Mouse (Mus musculus) myocyte (in vitro differentiated cells): ENCODE measurements around the gene Nsf. TPM values are rescaled to one million over a fixed set of nuclear protein-coding genes. Genes with fewer than 3 reads are reported as not detected.

Experiments
- H3K27me3 ChIP-seq: one replicate; pipeline ENCODE4 v1.6.1; 2011; ENCODE audit not compliant: control insufficient read depth, insufficient read depth, insufficient read length
- H3K36me3 ChIP-seq: one replicate; pipeline ENCODE4 v1.6.1; 2011; ENCODE audit not compliant: control insufficient read depth, insufficient read depth
- H3K4me2 ChIP-seq: one replicate; pipeline ENCODE4 v1.6.1; 2011; ENCODE audit warnings: low read depth, control low read depth
- H3K4me3 ChIP-seq: one replicate; pipeline ENCODE4 v1.5.1; 2011; ENCODE audit warnings: mild to moderate bottlenecking, control low read depth, moderate library complexity
- H3K79me2 ChIP-seq: one replicate; pipeline ENCODE4 v1.6.1; 2011; ENCODE audit not compliant: control insufficient read depth, insufficient read depth
- H3ac ChIP-seq: one replicate; pipeline ENCODE4 v1.6.1; 2011; ENCODE audit not compliant: control insufficient read depth, insufficient read length
- CEBPB ChIP-seq: IDR thresholded peaks from 2 replicates; pipeline ENCODE4 v1.6.1; 2011; ENCODE audit warnings: mild to moderate bottlenecking, moderate library complexity; ENCODE audit not compliant: poor library complexity, insufficient read depth, severe bottlenecking
- E2F4 ChIP-seq: IDR thresholded peaks from one replicate; pipeline ENCODE4 v1.6.1; 2011; ENCODE audit warnings: mild to moderate bottlenecking, control low read depth, moderate library complexity; ENCODE audit not compliant: insufficient read depth
- MAX ChIP-seq: IDR thresholded peaks from one replicate; pipeline ENCODE4 v1.6.1; 2011; ENCODE audit warnings: low read depth, mild to moderate bottlenecking, control low read depth
- MYOD1 ChIP-seq, 3 experiments: IDR thresholded peaks; one replicate each; pipeline ENCODE4 v1.6.1; 2011; ENCODE audit warnings: control low read depth in 2 of 3, low read depth in 2 of 3, mild to moderate bottlenecking in 2 of 3, moderate library complexity in 1 of 3; ENCODE audit not compliant: insufficient read length in 2 of 3, control insufficient read depth in 1 of 3
- MYOG ChIP-seq, 3 experiments: IDR thresholded peaks; one replicate each; pipeline ENCODE4 v1.6.1; 2011; ENCODE audit warnings: control low read depth in 2 of 3, low read depth in 2 of 3, mild to moderate bottlenecking in 2 of 3; ENCODE audit not compliant: insufficient read length in 2 of 3, control insufficient read depth in 1 of 3, insufficient read depth in 1 of 3
- POLR2A ChIP-seq: IDR thresholded peaks from one replicate; pipeline ENCODE4 v1.6.1; 2011; ENCODE audit warnings: low read depth, mild to moderate bottlenecking, control low read depth, moderate library complexity; ENCODE audit not compliant: insufficient read length
- POLR2AphosphoS2 ChIP-seq: IDR thresholded peaks from one replicate; pipeline ENCODE4 v1.6.1; 2011; ENCODE audit warnings: low read depth, control low read depth; ENCODE audit not compliant: insufficient read length
- REST ChIP-seq: IDR thresholded peaks from one replicate; pipeline ENCODE4 v1.6.1; 2011; ENCODE audit warnings: mild to moderate bottlenecking, control low read depth, moderate library complexity; ENCODE audit not compliant: insufficient read depth, insufficient read length
- SRF ChIP-seq: IDR thresholded peaks from one replicate; pipeline ENCODE4 v1.6.1; 2011; ENCODE audit warnings: low read depth; ENCODE audit not compliant: control insufficient read depth, insufficient read length
- TCF12 ChIP-seq: IDR thresholded peaks from one replicate; pipeline ENCODE4 v1.6.1; 2011; ENCODE audit warnings: mild to moderate bottlenecking, control low read depth; ENCODE audit not compliant: poor library complexity, insufficient read depth, severe bottlenecking
- TCF3 ChIP-seq: IDR thresholded peaks from one replicate; pipeline ENCODE4 v1.6.1; 2011; ENCODE audit warnings: low read depth, control low read depth; ENCODE audit not compliant: insufficient read length
- USF1 ChIP-seq: IDR thresholded peaks from one replicate; pipeline ENCODE4 v1.6.1; 2011; ENCODE audit warnings: low read depth, mild to moderate bottlenecking, control low read depth, moderate library complexity
- polyA plus RNA-seq: library from polyadenylated mRNA; unstranded; fragments of >200 nt; fragmentation: generic; extraction: Trizol; gene quantifications from one replicate; pipeline ENCODE4 v1.2.1, GENCODE M21; 2012; ENCODE audit warnings: missing spikeins

The Nsf gene
- polyA plus RNA-seq, result 17.2 TPM

- H3K79me2 ChIP-seq, result peaks cover 31% of the 10 kb centered on the region
- H3K4me3 ChIP-seq, result peak within 1 kb of the TSS; percentile 93
- H3K4me2 ChIP-seq, result peak within 1 kb of the TSS; percentile 98
- TF ChIP-seq CEBPB (no peak), TCF12 (no peak), MYOG (IDR thresholded peaks at IDR 0.05; ENCODE audit: control insufficient read depth in 1 of 3, insufficient read depth in 1 of 3, insufficient read length in 2 of 3, low read depth in 2 of 3) (no peak), POLR2AphosphoS2 (peak; percentile 92), POLR2A (peak; percentile 89)
- no peaks in the 10 kb centered on the region for H3K36me3 ChIP-seq
- H3ac ChIP-seq, result peak within 1 kb of the TSS; percentile 67
- H3K27me3 ChIP-seq, result no peaks in the 10 kb centered on the region
Measured at GRCm38 (mm10) chr11:103953896-103954292, at the start of gene Nsf. Gene Nsf (minus strand): TSS chr11:103954056.

GRCm38 (mm10) chr11:104003397-104003796 is 49.5 kb upstream of the Nsf start:
- Histone ChIP-seq H3K36me3 (no peaks in the 10 kb centered on the region), H3K4me3 (no peak overlapping the region)
- TF ChIP-seq SRF (no peak), E2F4 (no peak), REST (no peak), MAX (no peak), MYOD1 (IDR thresholded peaks at IDR 0.05; ENCODE audit: control insufficient read depth in 1 of 3, insufficient read length in 2 of 3, low read depth in 2 of 3) (no peak), MYOG (IDR thresholded peaks at IDR 0.05; ENCODE audit: control insufficient read depth in 1 of 3, insufficient read depth in 1 of 3, insufficient read length in 2 of 3, low read depth in 2 of 3) (no peak), POLR2A (no peak), TCF3 (no peak), USF1 (no peak), CEBPB (no peak), TCF12 (no peak), POLR2AphosphoS2 (no peak)

GRCm38 (mm10) chr11:104002191-104002590 is 48.3 kb upstream of the Nsf start:
- Histone ChIP-seq H3K4me3 (no peak overlapping the region), H3ac (no peak overlapping the region), H3K36me3 (no peaks in the 10 kb centered on the region), H3K4me2 (peak overlapping the region; percentile 71), H3K27me3 (no peaks in the 10 kb centered on the region), H3K79me2 (no peaks in the 10 kb centered on the region)
- TF ChIP-seq MYOD1 (IDR thresholded peaks at IDR 0.05; ENCODE audit: control insufficient read depth in 1 of 3, insufficient read length in 2 of 3, low read depth in 2 of 3), result no peak
- TF ChIP-seq CEBPB, result no peak
- TF ChIP-seq REST, result no peak
- no peak for TF ChIP-seq POLR2AphosphoS2
- no peak for TF ChIP-seq MYOG (IDR thresholded peaks at IDR 0.05; ENCODE audit: control insufficient read depth in 1 of 3, insufficient read depth in 1 of 3, insufficient read length in 2 of 3, low read depth in 2 of 3)
- TF ChIP-seq TCF12, result no peak

More at GRCm38 (mm10) chr11:104003397-104003796, 49.5 kb upstream of the Nsf start:
- no peak overlapping the region for H3ac ChIP-seq
- H3K27me3 ChIP-seq, result no peaks in the 10 kb centered on the region
- no peaks in the 10 kb centered on the region for H3K79me2 ChIP-seq
- peak overlapping the region; percentile 1 for H3K4me2 ChIP-seq

- TF ChIP-seq MYOG (IDR thresholded peaks at IDR 0.05; ENCODE audit: control insufficient read depth in 1 of 3, insufficient read depth in 1 of 3, insufficient read length in 2 of 3, low read depth in 2 of 3) (no peak), TCF12 (no peak), POLR2AphosphoS2 (no peak), MAX (no peak), TCF3 (no peak), MYOD1 (IDR thresholded peaks at IDR 0.05; ENCODE audit: control insufficient read depth in 1 of 3, insufficient read length in 2 of 3, low read depth in 2 of 3) (no peak), CEBPB (no peak), POLR2A (no peak)
- Histone ChIP-seq H3K4me2 (peak overlapping the region; percentile 71), H3ac (no peak overlapping the region)
Measured at GRCm38 (mm10) chr11:104001395-104001955, 47.6 kb upstream of the Nsf start.

GRCm38 (mm10) chr11:104000667-104001394 is 47.0 kb upstream of the Nsf start:
- H3K27me3 ChIP-seq, result no peaks in the 10 kb centered on the region
- H3K4me2 ChIP-seq, result peak overlapping the region; percentile 71
- H3K79me2 ChIP-seq, result no peaks in the 10 kb centered on the region
- H3ac ChIP-seq, result no peak overlapping the region
- no peak overlapping the region for H3K4me3 ChIP-seq
- peak in 2 of 3 experiments; percentile 61 to 73 for TF ChIP-seq MYOG (IDR thresholded peaks at IDR 0.05; ENCODE audit: control insufficient read depth in 1 of 3, insufficient read depth in 1 of 3, insufficient read length in 2 of 3, low read depth in 2 of 3)
- TF ChIP-seq TCF12, result peak; percentile 18
- TF ChIP-seq MAX, result no peak
- no peak for TF ChIP-seq REST
- TF ChIP-seq TCF3, result no peak
- no peak for TF ChIP-seq SRF
- TF ChIP-seq USF1, result no peak
- TF ChIP-seq POLR2AphosphoS2, result no peak
- TF ChIP-seq MYOD1 (IDR thresholded peaks at IDR 0.05; ENCODE audit: control insufficient read depth in 1 of 3, insufficient read length in 2 of 3, low read depth in 2 of 3), result peak; percentile 60 to 88 (median 75)
- TF ChIP-seq CEBPB, result no peak
- TF ChIP-seq E2F4, result no peak
- no peak for TF ChIP-seq POLR2A
- no peaks in the 10 kb centered on the region for H3K36me3 ChIP-seq

More at GRCm38 (mm10) chr11:104001395-104001955, 47.6 kb upstream of the Nsf start:
- no peak overlapping the region for H3K4me3 ChIP-seq
- H3K36me3 ChIP-seq, result no peaks in the 10 kb centered on the region
- H3K27me3 ChIP-seq, result no peaks in the 10 kb centered on the region
- H3K79me2 ChIP-seq, result no peaks in the 10 kb centered on the region
